Mouse (Mus musculus) embryonic facial prominence, embryonic 13.5 days (tissue): Measurements from ENCODE around the gene Dapk1. TPM values are rescaled to one million over a fixed set of nuclear protein-coding genes. Genes with fewer than 3 reads are reported as not detected.

Source experiments
- ATAC-seq: fragments of 200-750 bp; cut with Nextera tagmentation; 2 replicates; pipeline ENCODE4 v1.8.0; 2017; ENCODE audit warnings: low read depth; ENCODE audit not compliant: insufficient number of reproducible peaks, insufficient read depth, low FRiP score, low TSS enrichment
- H3K27ac ChIP-seq: fragments of 300-500 bp; sonication (generic); 2 replicates; pipeline ENCODE4 v1.5.1; 2015; ENCODE audit warnings: moderate library complexity, mild to moderate bottlenecking, inconsistent platforms
- H3K27me3 ChIP-seq: fragments of 300-500 bp; sonication (generic); 2 replicates; pipeline ENCODE4 v1.6.1; 2015; ENCODE audit warnings: mild to moderate bottlenecking, inconsistent platforms
- H3K36me3 ChIP-seq: fragments of 300-500 bp; sonication (generic); 2 replicates; pipeline ENCODE4 v1.6.1; 2015; ENCODE audit warnings: mild to moderate bottlenecking, inconsistent platforms
- H3K4me1 ChIP-seq: fragments of 300-500 bp; sonication (generic); 2 replicates; pipeline ENCODE4 v1.6.1; 2015; ENCODE audit warnings: inconsistent platforms
- H3K4me2 ChIP-seq: fragments of 300-500 bp; sonication (generic); 2 replicates; pipeline ENCODE4 v1.6.1; 2015; ENCODE audit warnings: moderate library complexity, mild to moderate bottlenecking, inconsistent platforms
- H3K4me3 ChIP-seq: fragments of 300-500 bp; sonication (generic); 2 replicates; pipeline ENCODE4 v1.5.1; 2015; ENCODE audit warnings: mild to moderate bottlenecking, inconsistent platforms
- H3K9ac ChIP-seq: fragments of 300-500 bp; sonication (generic); 2 replicates; pipeline ENCODE4 v1.6.1; 2015; ENCODE audit warnings: mild to moderate bottlenecking, inconsistent platforms
- H3K9me3 ChIP-seq: fragments of 300-500 bp; sonication (generic); 2 replicates; pipeline ENCODE4 v1.6.1; 2016; ENCODE audit warnings: inconsistent platforms
- WGBS: fragments of 180-500 bp; shearing (Covaris S2); methylation state at CpG from one replicate; pipeline ENCODE4 v1.1.7; 2015; ENCODE audit warnings: mixed read lengths; 5-methylcytosine and 5-hydroxymethylcytosine counted together
- polyA plus RNA-seq: library from polyadenylated mRNA; unstranded; fragments of >200 nt; fragmentation: Nextera tagmentation; extraction: Ambion mirVana; gene quantifications from 2 replicates; pipeline ENCODE4 v1.2.1, GENCODE M21; 2015

Gene Dapk1
- polyA plus RNA-seq, 1 experiment from 2014 or later = 19.2 TPM

GRCm38 (mm10) chr13:60618287-60618686 lies 16.5 kb downstream of the Dapk1 start:
- no peaks in the 10 kb centered on the region for H3K36me3 ChIP-seq
- H3K9ac ChIP-seq = no peak overlapping the region
- H3K4me2 ChIP-seq = no peak overlapping the region
- 47% methylated on average over 9 of the region's 9 CpGs for WGBS
- H3K4me3 ChIP-seq = no peak overlapping the region
- ATAC-seq = no peak
- peaks cover 18% of the 10 kb centered on the region for H3K4me1 ChIP-seq
- no peak overlapping the region for H3K27ac ChIP-seq
- no peaks in the 10 kb centered on the region for H3K9me3 ChIP-seq
- H3K27me3 ChIP-seq = no peaks in the 10 kb centered on the region

DNA sequence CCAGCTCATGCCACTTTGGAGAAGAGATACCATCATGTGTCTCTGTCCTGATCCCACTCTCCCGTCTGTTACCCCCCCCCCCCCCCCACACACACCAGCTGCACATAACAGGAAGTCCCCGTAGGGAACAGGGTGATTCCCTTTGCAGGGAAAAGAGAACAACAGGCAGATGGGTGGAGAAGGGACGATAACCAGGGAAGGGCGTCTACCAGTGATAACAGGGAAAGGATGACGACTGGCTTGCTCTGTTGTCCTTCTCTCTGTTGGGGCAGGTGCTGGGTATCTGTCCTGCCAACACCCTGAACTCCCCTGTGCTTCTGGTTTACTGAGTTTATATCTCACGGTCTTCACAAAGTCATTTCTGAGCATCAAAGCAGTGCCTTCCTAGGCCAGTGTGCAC lies 18.0 kb downstream of the Dapk1 start:
- WGBS = 43% methylated on average over 6 of the region's 6 CpGs
- Histone ChIP-seq H3K9ac (no peak overlapping the region), H3K9me3 (no peaks in the 10 kb centered on the region)

DNA sequence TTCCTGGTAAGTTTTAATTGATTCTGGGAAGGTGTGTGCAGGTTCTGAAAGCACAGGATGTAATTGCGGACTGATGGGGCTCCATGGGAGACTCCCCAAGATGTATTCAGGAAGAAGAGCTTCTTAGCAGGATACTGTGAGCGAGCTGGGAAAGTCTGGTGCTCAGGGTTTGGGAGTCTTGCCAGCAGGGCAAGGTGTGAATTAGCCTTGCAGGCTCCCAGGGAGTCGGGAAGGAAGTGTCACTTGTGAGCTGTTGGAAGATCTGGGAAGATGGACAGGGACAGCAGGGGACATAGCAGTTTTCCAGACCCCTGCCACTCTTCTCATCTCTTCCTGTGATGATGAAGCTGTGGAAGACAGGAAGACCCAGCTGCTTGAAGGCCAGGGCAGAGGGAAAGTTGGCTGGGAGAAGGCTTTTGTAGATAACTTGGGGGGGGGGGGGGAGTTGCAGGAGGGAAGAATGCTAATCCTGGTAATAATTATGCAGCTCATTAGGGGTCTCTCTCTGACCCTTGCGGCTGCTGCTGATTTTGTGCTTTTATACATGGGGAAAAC lies 19.7 kb downstream of the Dapk1 start:
- H3K36me3 ChIP-seq = no peaks in the 10 kb centered on the region
- H3K9me3 ChIP-seq = no peaks in the 10 kb centered on the region
- no peak overlapping the region for H3K9ac ChIP-seq
- H3K4me1 ChIP-seq = peaks cover 18% of the 10 kb centered on the region
- H3K27ac ChIP-seq = no peak overlapping the region
- H3K4me3 ChIP-seq = no peak overlapping the region
- no peaks in the 10 kb centered on the region for H3K27me3 ChIP-seq
- 50% methylated on average over 4 of the region's 4 CpGs for WGBS
- ATAC-seq = no peak
- no peak overlapping the region for H3K4me2 ChIP-seq

More for the DNA sequence above, 18.0 kb downstream of the Dapk1 start:
- H3K27ac ChIP-seq = no peak overlapping the region
- H3K27me3 ChIP-seq = no peaks in the 10 kb centered on the region
- H3K4me1 ChIP-seq = peaks cover 18% of the 10 kb centered on the region
- H3K4me3 ChIP-seq = no peak overlapping the region
- no peaks in the 10 kb centered on the region for H3K36me3 ChIP-seq
- no peak overlapping the region for H3K4me2 ChIP-seq
- ATAC-seq = no peak

GRCm38 (mm10) chr13:60625581-60625980 lies 23.8 kb downstream of the Dapk1 start:
- no peak for ATAC-seq
- no peak overlapping the region for H3K27ac ChIP-seq
- 66% methylated on average over 7 of the region's 7 CpGs for WGBS
- H3K4me2 ChIP-seq = no peak overlapping the region
- peaks cover 17% of the 10 kb centered on the region for H3K4me1 ChIP-seq
- H3K9ac ChIP-seq = no peak overlapping the region
- no peaks in the 10 kb centered on the region for H3K9me3 ChIP-seq
- no peak overlapping the region for H3K4me3 ChIP-seq
- no peaks in the 10 kb centered on the region for H3K27me3 ChIP-seq
- no peaks in the 10 kb centered on the region for H3K36me3 ChIP-seq

GRCm38 (mm10) chr13:60627843-60628656 lies 26.3 kb downstream of the Dapk1 start:
- no peak overlapping the region for H3K9ac ChIP-seq
- no peak overlapping the region for H3K4me3 ChIP-seq
- H3K27ac ChIP-seq = no peak overlapping the region
- H3K27me3 ChIP-seq = no peaks in the 10 kb centered on the region
- no peaks in the 10 kb centered on the region for H3K9me3 ChIP-seq
- H3K36me3 ChIP-seq = no peaks in the 10 kb centered on the region
- no peak for ATAC-seq
- 18% methylated on average over 10 of the region's 15 CpGs for WGBS
- peaks cover 14% of the 10 kb centered on the region for H3K4me1 ChIP-seq
- H3K4me2 ChIP-seq = no peak overlapping the region

GRCm38 (mm10) chr13:60628657-60628950 lies 26.9 kb downstream of the Dapk1 start:
- no peaks in the 10 kb centered on the region for H3K27me3 ChIP-seq
- no peaks in the 10 kb centered on the region for H3K9me3 ChIP-seq
- WGBS = 16% methylated on average over 2 of the region's 2 CpGs
- H3K36me3 ChIP-seq = no peaks in the 10 kb centered on the region
- H3K9ac ChIP-seq = no peak overlapping the region
- H3K4me3 ChIP-seq = no peak overlapping the region
- H3K4me1 ChIP-seq = peaks cover 14% of the 10 kb centered on the region
- no peak overlapping the region for H3K4me2 ChIP-seq
- no peak overlapping the region for H3K27ac ChIP-seq
- no peak for ATAC-seq

DNA sequence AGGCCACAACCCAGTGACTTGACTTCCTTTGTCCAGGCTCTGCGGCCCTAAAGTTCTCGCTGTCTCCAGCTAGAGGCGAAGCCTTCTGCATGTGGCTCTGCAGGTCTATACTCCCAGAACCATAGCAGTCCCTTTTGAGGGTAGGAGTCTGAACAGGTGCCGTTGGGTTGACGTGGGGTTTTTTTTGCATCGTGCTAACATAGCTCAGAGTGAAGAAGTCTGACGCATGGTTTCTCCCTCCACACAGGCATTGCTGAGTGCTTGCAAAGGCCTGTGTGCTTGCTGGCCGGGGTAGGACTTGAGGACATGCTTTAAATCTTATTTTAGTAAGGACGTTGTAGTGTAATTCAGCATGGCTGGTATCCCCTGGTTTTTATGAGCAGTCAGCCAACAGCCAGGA lies 27.7 kb downstream of the Dapk1 start:
- H3K27ac ChIP-seq = no peak overlapping the region
- H3K4me2 ChIP-seq = no peak overlapping the region
- 91% methylated on average over 9 of the region's 9 CpGs for WGBS

GRCm38 (mm10) chr13:60633945-60634344 lies 32.2 kb downstream of the Dapk1 start:
- no peaks in the 10 kb centered on the region for H3K9me3 ChIP-seq
- no peaks in the 10 kb centered on the region for H3K27me3 ChIP-seq
- H3K4me1 ChIP-seq = peaks cover 9% of the 10 kb centered on the region
- peak overlapping the region; percentile 3; the same call in 1 of the 2 replicates for H3K4me2 ChIP-seq
- no peaks in the 10 kb centered on the region for H3K36me3 ChIP-seq
- 12% methylated on average over 6 of the region's 6 CpGs for WGBS
- no peak overlapping the region for H3K27ac ChIP-seq
- no peak overlapping the region for H3K4me3 ChIP-seq
- H3K9ac ChIP-seq = no peak overlapping the region
- no peak for ATAC-seq

More for the DNA sequence above, 27.7 kb downstream of the Dapk1 start:
- no peaks in the 10 kb centered on the region for H3K36me3 ChIP-seq
- H3K9ac ChIP-seq = no peak overlapping the region
- no peak overlapping the region for H3K4me3 ChIP-seq
- no peaks in the 10 kb centered on the region for H3K27me3 ChIP-seq
- peaks cover 22% of the 10 kb centered on the region for H3K4me1 ChIP-seq
- H3K9me3 ChIP-seq = no peaks in the 10 kb centered on the region
- ATAC-seq = no peak

- H3K4me1 ChIP-seq = peaks cover 12% of the 10 kb centered on the region
- no peak overlapping the region for H3K9ac ChIP-seq
- H3K27me3 ChIP-seq = no peaks in the 10 kb centered on the region
- ATAC-seq = no peak
- no peak overlapping the region for H3K27ac ChIP-seq
- H3K4me2 ChIP-seq = no peak overlapping the region
- 88% methylated on average over 6 of the region's 6 CpGs for WGBS
- H3K36me3 ChIP-seq = no peaks in the 10 kb centered on the region
- H3K4me3 ChIP-seq = no peak overlapping the region
- H3K9me3 ChIP-seq = no peaks in the 10 kb centered on the region
Observed at GRCm38 (mm10) chr13:60635636-60636035, 33.9 kb downstream of the Dapk1 start.

- Histone ChIP-seq H3K27ac (no peak overlapping the region), H3K4me1 (0 out of 2 replicates have a peak, but pooled peaks cover 3% of the 10 kb centered on the region), H3K27me3 (no peaks in the 10 kb centered on the region), H3K4me2 (no peak overlapping the region), H3K9me3 (no peaks in the 10 kb centered on the region), H3K4me3 (no peak overlapping the region), H3K36me3 (no peaks in the 10 kb centered on the region), H3K9ac (no peak overlapping the region)
- no peak for ATAC-seq
- WGBS = 80% methylated on average over 11 of the region's 11 CpGs
Observed at GRCm38 (mm10) chr13:60639482-60640055, 37.8 kb downstream of the Dapk1 start.

GRCm38 (mm10) chr13:60640420-60640819 lies 38.7 kb downstream of the Dapk1 start:
- Histone ChIP-seq H3K27ac (no peak overlapping the region), H3K36me3 (no peaks in the 10 kb centered on the region), H3K9ac (no peak overlapping the region), H3K9me3 (no peaks in the 10 kb centered on the region), H3K4me2 (no peak overlapping the region), H3K4me1 (0 out of 2 replicates have a peak, but pooled peaks cover 3% of the 10 kb centered on the region), H3K27me3 (no peaks in the 10 kb centered on the region), H3K4me3 (no peak overlapping the region)
- WGBS = 87% methylated on average over 7 of the region's 7 CpGs
- ATAC-seq = no peak

DNA sequence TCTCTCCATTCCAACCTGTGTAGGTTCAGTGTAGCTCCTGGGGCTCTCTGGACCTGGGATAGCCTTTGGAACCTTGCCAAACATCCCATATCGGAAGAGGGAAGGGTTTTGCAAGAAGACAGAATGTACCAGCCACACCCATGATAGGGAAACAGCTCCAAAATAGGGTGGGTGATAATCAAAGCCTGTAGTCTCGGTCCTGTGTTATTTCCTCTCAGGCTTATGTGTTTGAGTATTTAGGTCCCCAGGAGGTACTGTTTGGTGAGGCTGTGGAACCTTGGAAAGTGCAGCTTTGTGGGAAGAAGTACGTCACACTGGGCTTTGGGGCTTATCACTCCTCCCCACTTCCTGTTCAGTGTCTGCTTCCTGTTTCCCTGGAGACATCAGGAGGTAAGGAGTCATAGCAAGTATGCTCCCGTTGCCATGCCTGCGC lies 42.7 kb downstream of the Dapk1 start:
- Histone ChIP-seq H3K27ac (no peak overlapping the region), H3K4me2 (no peak overlapping the region), H3K9me3 (no peaks in the 10 kb centered on the region), H3K9ac (no peak overlapping the region), H3K4me1 (0 out of 2 replicates have a peak, but pooled peaks cover 3% of the 10 kb centered on the region), H3K4me3 (no peak overlapping the region), H3K27me3 (no peaks in the 10 kb centered on the region), H3K36me3 (no peaks in the 10 kb centered on the region)
- ATAC-seq = no peak
- WGBS = 80% methylated on average over 5 of the region's 5 CpGs
